Mouse (Mus musculus) CD4-positive, CD25-positive, alpha-beta regulatory T cell (primary cell): ENCODE measurements around the gene Matn3. TPM values are rescaled to one million over a fixed set of nuclear protein-coding genes. Genes with fewer than 3 reads are reported as not detected.

Experiments used
- polyA plus RNA-seq: library from polyadenylated mRNA; unstranded; fragments of 100-300 nt; shearing (Covaris generic); gene quantifications from one replicate; pipeline ENCODE4 v1.2.1, GENCODE M21; 2017

The Matn3 gene
- polyA plus RNA-seq: not detected

GRCm38 (mm10) chr12:8947714-8948464, at the start of gene Matn3:
Gene Matn3, plus strand, starts transcription at chr12:8947929.

GRCm38 (mm10) chr12:8921394-8922368, 26.0 kb upstream of the Matn3 start, which contains the start of gene Laptm4a:
Gene Laptm4a, plus strand, starts transcription at chr12:8921664.

GRCm38 (mm10) chr12:8973820-8974465, 26.2 kb downstream of the Matn3 start, which contains the start of gene Wdr35:
Gene Wdr35, plus strand, starts transcription at chr12:8973892.

Other genes starting within 250 kb of the Matn3 start
- 0.22 TPM for gene Sdc1, start 176.6 kb upstream of the Matn3 start, polyA plus RNA-seq
- gene Laptm4a, start 26.3 kb upstream of the Matn3 start, polyA plus RNA-seq: 167 TPM
- gene Wdr35, start 26.0 kb downstream of the Matn3 start, polyA plus RNA-seq: 2.6 TPM
- 16.7 TPM for gene Ttc32, start 82.1 kb downstream of the Matn3 start, polyA plus RNA-seq